Mouse (Mus musculus) macrophage (primary cell): ENCODE measurements around the gene Zbtb49. TPM values are rescaled to one million over a fixed set of nuclear protein-coding genes. Genes with fewer than 3 reads are reported as not detected.

Experiments used
- H3K27ac ChIP-seq: fragments of 350-480 bp; formaldehyde crosslinking; 2 replicates; pipeline ENCODE4 v1.9.0; 2021
- H3K36me3 ChIP-seq: fragments of 350-480 bp; formaldehyde crosslinking; 2 replicates; pipeline ENCODE4 v1.9.0; 2021; ENCODE audit errors: inconsistent target
- H3K4me3 ChIP-seq: fragments of 350-480 bp; formaldehyde crosslinking; 2 replicates; pipeline ENCODE4 v1.9.0; 2021; ENCODE audit errors: inconsistent target
- H3K79me2 ChIP-seq: fragments of 350-480 bp; formaldehyde crosslinking; 2 replicates; pipeline ENCODE4 v1.9.0; 2021; ENCODE audit errors: inconsistent target
- WGBS: methylation state at CpG from one replicate; pipeline ENCODE4 v1.1.7; 2026; ENCODE audit warnings: inconsistent platforms; ENCODE audit not compliant: missing documents; 5-methylcytosine and 5-hydroxymethylcytosine counted together
- polyA plus RNA-seq: library from polyadenylated mRNA; stranded (reverse); fragments of 250-400 nt; gene quantifications from 3 replicates; pipeline ENCODE4 v1.2.4, GENCODE M21; 2018; ENCODE audit warnings: inconsistent platforms

The Zbtb49 gene
- polyA plus RNA-seq, 1 experiment from 2014 or later, result 2.4 TPM

- Histone ChIP-seq H3K27ac (no peak overlapping the region), H3K79me2 (no peaks in the 10 kb centered on the region), H3K4me3 (no peak overlapping the region), H3K36me3 (no peaks in the 10 kb centered on the region)
- WGBS, result 87% methylated on average over 11 of the region's 11 CpGs
Measured at GRCm38 (mm10) chr5:38168497-38168896, 51.8 kb downstream of the Zbtb49 start.

GRCm38 (mm10) chr5:38159634-38160413, 60.4 kb downstream of the Zbtb49 start, which contains the start of gene Nsg1:
TSS of gene Nsg1 (minus strand) at chr5:38159907.
- WGBS, result 24% methylated on average over 28 of the region's 35 CpGs
- no peak within 1 kb of the TSS for H3K4me3 ChIP-seq
- no peak within 1 kb of the TSS for H3K27ac ChIP-seq
- no peaks in the 10 kb centered on the region for H3K36me3 ChIP-seq
- no peaks in the 10 kb centered on the region for H3K79me2 ChIP-seq

DNA sequence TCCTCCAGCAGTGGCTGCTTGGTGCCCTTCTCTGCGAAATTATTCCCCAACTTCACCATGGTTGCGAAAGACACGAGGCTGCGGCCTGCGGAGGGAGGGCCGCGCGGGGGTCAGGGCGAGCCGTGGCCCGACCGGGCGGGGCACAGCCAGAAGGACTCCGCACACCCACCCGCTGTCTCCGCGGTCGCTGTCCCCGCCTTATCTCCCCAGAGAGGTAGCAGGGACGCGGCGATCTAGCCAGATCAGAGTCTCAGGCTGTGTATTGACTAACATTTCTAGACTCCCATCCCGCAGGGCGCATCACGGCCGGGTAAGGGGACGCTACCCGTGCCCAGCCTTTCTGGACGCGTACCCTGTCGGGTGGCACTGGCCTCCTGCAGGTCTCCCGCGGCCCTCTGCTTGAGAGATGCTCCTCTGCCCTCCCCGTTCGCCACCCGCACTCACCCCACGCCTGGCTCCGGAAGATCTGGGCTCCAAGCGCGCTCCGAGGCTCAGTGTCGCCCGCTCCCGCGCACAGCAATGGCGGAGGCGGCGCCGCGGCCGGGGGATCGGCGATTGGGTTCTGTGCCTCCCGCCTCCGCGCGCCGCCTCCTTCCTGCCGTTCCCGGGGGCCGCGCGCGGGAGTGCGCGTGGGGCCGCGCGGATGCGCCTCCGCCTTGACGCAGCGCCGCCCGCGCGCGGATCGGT, 61.2 kb downstream of the Zbtb49 start:
- no peak overlapping the region for H3K27ac ChIP-seq
- no peak overlapping the region for H3K4me3 ChIP-seq
- WGBS, result 2% methylated on average over 63 of the region's 79 CpGs
- no peaks in the 10 kb centered on the region for H3K79me2 ChIP-seq
- H3K36me3 ChIP-seq, result no peaks in the 10 kb centered on the region

DNA sequence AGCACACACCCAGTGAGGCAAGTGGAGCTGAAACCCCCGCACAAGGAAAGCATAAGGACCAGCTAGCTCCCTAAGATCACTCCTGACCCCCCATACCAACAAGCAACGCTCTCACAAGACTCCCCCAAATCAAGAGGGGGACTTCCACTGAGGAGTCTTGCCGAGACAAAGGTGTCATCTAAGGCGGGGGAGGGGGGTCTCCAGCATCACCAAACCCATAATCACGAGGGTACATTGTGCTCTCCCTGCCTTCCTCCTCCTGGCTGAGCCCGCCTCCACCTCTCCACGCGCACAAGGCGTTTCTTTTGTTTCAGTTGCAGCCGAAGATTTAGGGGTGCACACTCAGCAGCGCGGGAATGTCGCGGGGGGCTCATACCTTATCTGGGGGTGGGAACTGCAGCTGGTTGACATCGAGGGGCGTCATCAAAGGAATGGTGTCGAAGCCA, 61.7 kb downstream of the Zbtb49 start:
- Histone ChIP-seq H3K27ac (no peak overlapping the region), H3K79me2 (no peaks in the 10 kb centered on the region), H3K4me3 (no peak overlapping the region), H3K36me3 (no peaks in the 10 kb centered on the region)
- 7% methylated on average over 16 of the region's 17 CpGs for WGBS

- H3K79me2 ChIP-seq, result no peaks in the 10 kb centered on the region
- 91% methylated on average over 9 of the region's 9 CpGs for WGBS
- H3K4me3 ChIP-seq, result no peak overlapping the region
- no peaks in the 10 kb centered on the region for H3K36me3 ChIP-seq
- no peak overlapping the region for H3K27ac ChIP-seq
Measured at GRCm38 (mm10) chr5:38157481-38158020, 62.7 kb downstream of the Zbtb49 start.

GRCm38 (mm10) chr5:38153636-38154035, 66.6 kb downstream of the Zbtb49 start:
- Histone ChIP-seq H3K79me2 (no peaks in the 10 kb centered on the region), H3K27ac (no peak overlapping the region), H3K36me3 (no peaks in the 10 kb centered on the region), H3K4me3 (no peak overlapping the region)
- WGBS, result 92% methylated on average over 5 of the region's 5 CpGs

DNA sequence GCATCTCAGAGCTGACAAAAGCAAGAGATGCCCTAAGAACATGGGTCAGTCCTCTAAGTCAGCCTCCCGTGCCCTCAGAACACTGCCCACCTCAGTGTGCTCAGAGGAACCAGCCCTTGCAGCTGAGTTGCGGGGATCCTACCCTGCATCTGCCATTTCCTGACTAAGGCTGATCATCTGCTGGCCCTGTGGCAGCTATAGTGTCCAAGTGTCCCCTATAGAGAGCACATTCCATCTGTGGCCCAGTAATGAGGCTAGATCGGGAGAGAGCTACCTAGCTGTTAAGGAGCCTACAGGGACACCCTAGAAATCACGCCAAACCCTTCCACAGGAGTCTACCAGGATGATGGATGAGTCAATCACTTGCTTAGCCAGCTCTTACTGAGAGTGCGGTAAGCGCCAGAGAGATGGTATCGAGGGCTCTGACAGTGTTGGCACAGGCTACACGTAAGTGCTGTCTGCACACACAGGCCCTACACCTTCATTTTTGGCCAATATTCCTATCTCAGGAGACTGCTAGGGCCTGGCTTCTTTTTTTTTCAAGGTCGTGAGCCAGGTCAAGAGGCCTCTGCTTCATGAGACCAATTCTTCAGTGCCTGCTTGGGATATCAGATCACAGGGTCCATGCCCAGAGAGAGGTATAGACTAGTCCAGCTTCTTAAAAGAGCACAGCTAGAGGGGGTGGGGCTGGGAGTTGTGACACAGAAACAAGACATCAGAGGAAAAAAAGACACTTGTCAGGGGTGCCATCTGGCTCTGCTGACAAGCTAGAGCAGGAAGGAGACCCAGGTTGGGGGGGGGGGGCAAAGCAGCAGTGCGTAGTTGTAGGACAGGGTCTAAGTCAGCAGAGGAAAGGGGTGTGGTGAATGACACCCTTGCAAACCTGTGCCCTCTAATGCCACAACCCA, 67.8 kb downstream of the Zbtb49 start:
- WGBS, result 91% methylated on average over 10 of the region's 10 CpGs
- H3K4me3 ChIP-seq, result no peak overlapping the region
- no peaks in the 10 kb centered on the region for H3K36me3 ChIP-seq
- no peak overlapping the region for H3K27ac ChIP-seq
- no peaks in the 10 kb centered on the region for H3K79me2 ChIP-seq

- Histone ChIP-seq H3K79me2 (no peaks in the 10 kb centered on the region), H3K36me3 (no peaks in the 10 kb centered on the region), H3K4me3 (no peak overlapping the region), H3K27ac (no peak overlapping the region)
- 89% methylated on average over 3 of the region's 3 CpGs for WGBS
Measured at GRCm38 (mm10) chr5:38151264-38151663, 69.0 kb downstream of the Zbtb49 start.

- H3K36me3 ChIP-seq, result no peaks in the 10 kb centered on the region
- no peaks in the 10 kb centered on the region for H3K79me2 ChIP-seq
- WGBS, result 97% methylated on average over 6 of the region's 6 CpGs
- H3K4me3 ChIP-seq, result no peak overlapping the region
- H3K27ac ChIP-seq, result no peak overlapping the region
Measured at GRCm38 (mm10) chr5:38146524-38146923, 73.7 kb downstream of the Zbtb49 start.

DNA sequence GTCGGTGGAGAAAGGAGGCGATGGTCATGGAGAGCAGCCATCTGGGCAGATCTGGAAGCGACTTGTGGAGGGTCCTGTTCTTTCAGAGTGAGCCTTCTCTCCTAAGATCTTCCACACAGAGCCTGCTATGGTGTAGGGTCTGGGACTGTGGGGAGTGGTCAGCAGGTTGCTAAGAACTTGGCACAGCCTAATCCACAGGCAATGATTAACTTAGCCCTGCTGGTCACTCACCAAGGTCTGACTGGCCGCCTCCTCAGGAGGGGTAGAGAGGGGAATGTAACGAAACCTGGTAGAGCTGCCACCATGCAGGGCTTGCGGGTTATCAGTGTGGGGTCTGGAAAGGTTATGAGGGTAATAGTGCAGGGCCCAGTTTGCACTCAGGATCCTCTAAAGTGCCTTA, 79.4 kb downstream of the Zbtb49 start:
- WGBS, result 93% methylated on average over 6 of the region's 6 CpGs
- no peak overlapping the region for H3K27ac ChIP-seq

More for the DNA sequence above, 79.4 kb downstream of the Zbtb49 start:
- no peaks in the 10 kb centered on the region for H3K36me3 ChIP-seq
- no peak overlapping the region for H3K4me3 ChIP-seq
- H3K79me2 ChIP-seq, result no peaks in the 10 kb centered on the region

Other genes starting within 250 kb of the Zbtb49 start
- 19.4 to 32.7 TPM (median 21.8 TPM) in 3 replicates for gene Stx18, start 181.7 kb downstream of the Zbtb49 start, polyA plus RNA-seq
- 0.15 TPM in 1 of 3 replicates, not detected in the others for gene Nsg1, start 60.5 kb downstream of the Zbtb49 start, polyA plus RNA-seq
- gene Lyar, start within 50 bp of the Zbtb49 start, polyA plus RNA-seq, result 8.1 to 30.2 TPM (median 28.9 TPM) in 3 replicates
- gene Tmem128, start 39.7 kb upstream of the Zbtb49 start, polyA plus RNA-seq, result 20.3 to 50.4 TPM (median 43.0 TPM) in 3 replicates
- not detected in 3 replicates for gene Otop1, start 55.5 kb upstream of the Zbtb49 start, polyA plus RNA-seq
- gene Drd5, start 98.9 kb upstream of the Zbtb49 start, polyA plus RNA-seq, result not detected in 3 replicates